Mouse (Mus musculus): ENCODE results near the gene Hspa8. TPM values are rescaled to one million over a fixed set of nuclear protein-coding genes. Genes with fewer than 3 reads are reported as not detected.

Gene Hspa8
- total and polyA plus RNA-seq, 2 experiments from 2014 or later, result 2,499 to 4,346 TPM

DNA sequence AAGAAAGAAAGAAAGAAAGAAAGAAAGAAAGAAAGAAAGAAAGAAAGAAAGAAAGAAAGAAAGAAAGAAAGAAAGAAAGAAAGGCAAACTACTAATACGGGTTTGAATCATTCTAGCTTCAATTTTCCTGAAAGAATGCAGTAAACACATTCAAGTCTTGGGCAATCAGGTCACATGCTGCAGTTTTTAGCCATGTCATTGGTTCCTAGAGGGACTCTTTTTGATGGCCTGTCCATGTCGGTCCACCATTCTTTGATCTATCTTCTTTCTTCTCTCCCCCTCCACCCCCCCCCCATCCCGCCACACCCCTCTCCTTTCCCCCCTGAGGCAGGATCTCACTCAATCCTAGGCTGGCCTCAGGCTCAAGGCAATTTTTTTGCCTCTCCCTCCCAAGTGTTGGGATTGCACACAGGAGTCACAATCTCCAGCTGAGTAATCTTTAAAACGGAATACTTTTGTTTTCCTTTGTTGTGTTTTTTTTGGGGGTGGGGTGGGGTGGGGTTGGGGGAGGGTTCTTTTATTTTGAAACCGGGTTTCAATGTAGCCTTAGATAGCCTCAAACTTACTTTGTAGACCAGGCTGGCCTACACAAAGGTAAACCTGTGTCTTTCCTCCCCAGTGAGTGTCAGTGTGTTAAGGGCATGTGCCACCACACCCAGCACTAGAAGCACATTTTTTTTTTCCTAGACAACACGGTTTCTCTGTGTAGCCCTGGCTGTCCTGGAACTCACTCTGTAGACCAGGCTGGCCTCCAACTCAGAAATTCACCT is 8.7 kb upstream of the Hspa8 start:
- DNase-seq (ENCODE audit: low spot score) (no peak), ATAC-seq (ENCODE audit: low FRiP score) (no peak)
- H3K9me3 ChIP-seq (ENCODE audit: low read length), result no peaks in the 10 kb centered on the region
- H3K4me3 ChIP-seq (ENCODE audit: low read depth, low read length), result no peak overlapping the region
- no peak overlapping the region for H3K27ac ChIP-seq (ENCODE audit: low read depth, low read length)
- no peaks in the 10 kb centered on the region for H3K27me3 ChIP-seq (ENCODE audit: insufficient read depth, low read length)
- no peak overlapping the region for H3K4me2 ChIP-seq (ENCODE audit: low read depth, low read length, poor library complexity, severe bottlenecking)
- no peak for TF ChIP-seq CTCF (IDR thresholded peaks at IDR 0.05)
- 75% methylated on average over 5 of the region's 6 CpGs for WGBS
- H3K9ac ChIP-seq (replicated peaks; ENCODE audit: low read length, poor library complexity, severe bottlenecking), result no peak overlapping the region
- H3K4me1 ChIP-seq (ENCODE audit: insufficient read depth, low read length), result no peaks in the 10 kb centered on the region
- H3K36me3 ChIP-seq (ENCODE audit: insufficient read depth, low read length), result no peaks in the 10 kb centered on the region

DNA sequence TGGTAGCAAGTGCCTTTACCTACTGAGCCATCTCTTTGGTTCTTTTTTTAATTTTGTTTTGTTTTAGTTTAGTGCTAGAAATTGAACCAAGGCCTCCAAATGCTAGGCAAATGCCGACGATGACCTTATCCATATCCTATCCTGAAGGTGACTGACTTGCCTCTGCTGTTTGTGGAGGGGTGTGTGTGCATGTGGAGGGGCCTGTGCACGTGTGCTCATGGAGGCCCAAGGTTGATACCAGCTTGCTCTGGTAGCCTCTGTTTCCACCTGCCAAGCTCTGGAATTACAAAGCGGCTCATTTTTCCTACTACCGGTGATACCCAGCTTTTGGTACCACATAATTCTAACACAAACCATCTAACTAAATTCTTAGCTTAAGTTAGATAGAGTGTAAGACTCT is 7.2 kb upstream of the Hspa8 start:
- no peaks in the 10 kb centered on the region for H3K36me3 ChIP-seq (ENCODE audit: insufficient read depth, low read length)
- no peak overlapping the region for H3K27ac ChIP-seq (ENCODE audit: low read depth, low read length)
- WGBS, result 96% methylated on average over 5 of the region's 5 CpGs
- DNase-seq (ENCODE audit: low spot score), result no peak
- H3K4me3 ChIP-seq (ENCODE audit: low read depth, low read length), result no peak overlapping the region
- H3K27me3 ChIP-seq (ENCODE audit: insufficient read depth, low read length), result no peaks in the 10 kb centered on the region
- ATAC-seq (ENCODE audit: low FRiP score), result no peak
- no peak for TF ChIP-seq CTCF (IDR thresholded peaks at IDR 0.05)
- no peaks in the 10 kb centered on the region for H3K9me3 ChIP-seq (ENCODE audit: low read length)
- H3K9ac ChIP-seq (replicated peaks; ENCODE audit: low read length, poor library complexity, severe bottlenecking), result no peak overlapping the region
- H3K4me1 ChIP-seq (ENCODE audit: insufficient read depth, low read length), result no peaks in the 10 kb centered on the region
- H3K4me2 ChIP-seq (ENCODE audit: low read depth, low read length, poor library complexity, severe bottlenecking), result no peak overlapping the region

DNA sequence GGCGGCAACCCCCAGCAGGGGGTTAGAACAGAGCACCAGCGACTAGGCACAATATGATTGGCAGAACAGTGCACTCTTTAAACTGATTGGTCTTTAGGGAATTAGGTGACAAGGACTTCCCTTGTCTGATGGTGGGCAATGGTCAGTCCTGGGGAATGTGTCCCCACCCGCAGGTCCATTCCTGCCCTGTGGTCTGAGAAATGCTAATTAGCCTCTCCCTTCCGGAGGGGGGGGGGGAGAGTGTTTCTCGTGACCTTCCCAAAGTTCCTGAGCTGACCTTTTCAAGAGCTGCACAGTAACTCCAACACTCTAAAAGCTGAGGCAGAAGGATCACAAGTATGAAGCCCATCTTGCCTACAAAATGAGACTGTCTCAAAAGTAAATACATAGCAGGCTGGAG is 6.5 kb upstream of the Hspa8 start:
- ATAC-seq (ENCODE audit: low FRiP score), result no peak
- H3K4me1 ChIP-seq (ENCODE audit: insufficient read depth, low read length), result no peaks in the 10 kb centered on the region
- 34% methylated on average over 5 of the region's 5 CpGs for WGBS
- DNase-seq (ENCODE audit: low spot score), result no peak
- no peaks in the 10 kb centered on the region for H3K27me3 ChIP-seq (ENCODE audit: insufficient read depth, low read length)
- H3K36me3 ChIP-seq (ENCODE audit: insufficient read depth, low read length), result no peaks in the 10 kb centered on the region
- no peak overlapping the region for H3K4me2 ChIP-seq (ENCODE audit: low read depth, low read length, poor library complexity, severe bottlenecking)
- no peak overlapping the region for H3K4me3 ChIP-seq (ENCODE audit: low read depth, low read length)
- H3K9me3 ChIP-seq (ENCODE audit: low read length), result no peaks in the 10 kb centered on the region
- H3K9ac ChIP-seq (replicated peaks; ENCODE audit: low read length, poor library complexity, severe bottlenecking), result no peak overlapping the region
- H3K27ac ChIP-seq (ENCODE audit: low read depth, low read length), result no peak overlapping the region
- no peak for TF ChIP-seq CTCF (IDR thresholded peaks at IDR 0.05)

DNA sequence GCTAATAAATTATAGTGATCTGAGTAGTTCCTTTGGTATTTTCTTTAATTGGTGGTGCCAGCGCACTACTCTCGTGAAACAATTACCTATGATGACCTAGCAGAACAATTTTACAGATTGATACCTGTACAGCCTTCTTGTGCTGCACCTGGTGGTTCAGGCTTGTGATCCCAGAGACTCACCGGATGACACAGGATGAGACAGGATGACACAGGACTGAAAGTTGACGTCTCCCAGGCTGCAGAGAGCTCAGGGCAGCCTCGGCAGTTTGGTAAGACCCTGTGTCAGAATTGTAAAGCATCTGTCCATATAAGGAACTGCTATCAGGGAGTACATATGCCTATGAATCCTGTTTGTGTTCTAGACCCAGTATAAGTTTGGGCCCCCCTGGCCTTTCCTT is 5.9 kb upstream of the Hspa8 start:
- no peak overlapping the region for H3K4me3 ChIP-seq (ENCODE audit: low read depth, low read length)
- DNase-seq (ENCODE audit: low spot score) (no peak), ATAC-seq (ENCODE audit: low FRiP score) (no peak)
- H3K9ac ChIP-seq (replicated peaks; ENCODE audit: low read length, poor library complexity, severe bottlenecking), result no peak overlapping the region
- no peak for TF ChIP-seq CTCF (IDR thresholded peaks at IDR 0.05)
- H3K36me3 ChIP-seq (ENCODE audit: insufficient read depth, low read length), result no peaks in the 10 kb centered on the region
- H3K9me3 ChIP-seq (ENCODE audit: low read length), result no peaks in the 10 kb centered on the region
- H3K4me2 ChIP-seq (ENCODE audit: low read depth, low read length, poor library complexity, severe bottlenecking), result no peak overlapping the region
- H3K4me1 ChIP-seq (ENCODE audit: insufficient read depth, low read length), result no peaks in the 10 kb centered on the region
- 72% methylated on average over 5 of the region's 5 CpGs for WGBS
- H3K27ac ChIP-seq (ENCODE audit: low read depth, low read length), result no peak overlapping the region
- H3K27me3 ChIP-seq (ENCODE audit: insufficient read depth, low read length), result no peaks in the 10 kb centered on the region

DNA sequence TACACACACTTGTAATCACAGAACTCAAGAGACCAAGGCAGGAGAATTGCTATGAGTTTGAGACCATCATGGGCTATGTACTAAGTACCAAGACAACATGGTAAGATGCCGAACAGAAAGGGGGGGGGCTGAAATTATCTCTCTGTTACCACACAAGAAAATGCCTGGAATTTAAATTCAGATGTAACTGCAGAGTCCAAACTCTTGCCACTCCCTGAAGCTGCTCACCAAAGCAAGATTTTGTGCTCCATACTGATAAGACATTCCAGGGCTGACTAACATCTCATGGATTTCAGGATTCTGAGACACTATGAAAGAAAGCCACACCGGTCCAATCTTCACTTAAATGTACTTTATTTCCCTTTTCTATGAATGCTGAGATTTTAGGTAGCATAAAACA is 5.2 kb upstream of the Hspa8 start:
- TF ChIP-seq CTCF (IDR thresholded peaks at IDR 0.05), result no peak
- no peak overlapping the region for H3K27ac ChIP-seq (ENCODE audit: low read depth, low read length)
- WGBS, result 82% methylated on average over 2 of the region's 2 CpGs
- H3K4me3 ChIP-seq (ENCODE audit: low read depth, low read length), result no peak overlapping the region
- ATAC-seq (ENCODE audit: low FRiP score), result no peak
- no peaks in the 10 kb centered on the region for H3K9me3 ChIP-seq (ENCODE audit: low read length)
- H3K36me3 ChIP-seq (ENCODE audit: insufficient read depth, low read length), result no peaks in the 10 kb centered on the region
- no peak overlapping the region for H3K9ac ChIP-seq (replicated peaks; ENCODE audit: low read length, poor library complexity, severe bottlenecking)
- DNase-seq (ENCODE audit: low spot score), result no peak
- H3K27me3 ChIP-seq (ENCODE audit: insufficient read depth, low read length), result no peaks in the 10 kb centered on the region
- H3K4me2 ChIP-seq (ENCODE audit: low read depth, low read length, poor library complexity, severe bottlenecking), result no peak overlapping the region
- no peaks in the 10 kb centered on the region for H3K4me1 ChIP-seq (ENCODE audit: insufficient read depth, low read length)

DNA sequence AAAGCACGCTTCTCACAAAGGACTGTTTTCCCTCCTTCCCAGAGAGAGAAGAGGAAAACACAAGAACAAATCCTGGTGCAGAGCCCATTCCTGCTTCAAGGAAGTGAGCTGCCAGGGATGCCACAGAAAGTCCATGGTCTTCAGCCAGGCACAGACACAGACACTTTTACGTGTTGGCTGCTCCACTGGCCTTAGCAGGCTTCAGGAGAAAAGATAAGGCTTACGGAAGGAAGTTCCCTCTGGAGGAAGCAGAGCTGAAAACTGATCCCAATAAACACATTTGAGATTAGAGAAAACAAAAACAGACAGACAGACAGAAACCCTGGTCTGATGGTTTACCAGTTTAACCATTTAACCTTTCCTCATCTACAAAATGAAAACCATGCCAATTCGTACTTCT is 4.7 kb upstream of the Hspa8 start:
- no peak for ATAC-seq (ENCODE audit: low FRiP score)

More for the DNA sequence above, 4.7 kb upstream of the Hspa8 start:
- no peak overlapping the region for H3K27ac ChIP-seq (ENCODE audit: low read depth, low read length)
- no peak for TF ChIP-seq CTCF (IDR thresholded peaks at IDR 0.05)
- H3K27me3 ChIP-seq (ENCODE audit: insufficient read depth, low read length), result no peaks in the 10 kb centered on the region
- no peak for DNase-seq (ENCODE audit: low spot score)
- no peak overlapping the region for H3K4me2 ChIP-seq (ENCODE audit: low read depth, low read length, poor library complexity, severe bottlenecking)
- H3K9ac ChIP-seq (replicated peaks; ENCODE audit: low read length, poor library complexity, severe bottlenecking), result no peak overlapping the region
- no peak overlapping the region for H3K4me3 ChIP-seq (ENCODE audit: low read depth, low read length)
- no peaks in the 10 kb centered on the region for H3K36me3 ChIP-seq (ENCODE audit: insufficient read depth, low read length)
- 73% methylated on average over 4 of the region's 4 CpGs for WGBS
- no peaks in the 10 kb centered on the region for H3K4me1 ChIP-seq (ENCODE audit: insufficient read depth, low read length)
- H3K9me3 ChIP-seq (ENCODE audit: low read length), result no peaks in the 10 kb centered on the region
